Mouse (Mus musculus): ENCODE data around the gene Pcnx. TPM values are rescaled to one million over a fixed set of nuclear protein-coding genes. Genes with fewer than 3 reads are reported as not detected.
"Not testable (repeated sequence)": the region's sequence is repeated elsewhere in the genome, so short reads cannot be mapped to it uniquely, and the experiment has no call there.

The Pcnx gene
- total RNA-seq, 2 experiments from 2014 or later, result 93.8 to 110 TPM

GRCm38 (mm10) chr12:82044078-82044477 is 184.3 kb downstream of the Pcnx start:
- DNase-seq (ENCODE audit: extremely low spot score in 1 of 2, low spot score in 1 of 2), result not testable (repeated sequence)

Other genes starting within 250 kb of the Pcnx start
- 10 to 100 TPM; 45.3 to 47.4 TPM for gene Ttc9, start 228.8 kb upstream of the Pcnx start, total RNA-seq (2021)
- 10 to 100 TPM; 29.7 to 34.6 TPM for gene Map3k9, start 78.8 kb upstream of the Pcnx start, total RNA-seq (2021)

Measured in layer of hippocampus, postnatal 25 days (tissue).